Mouse (Mus musculus) limb, embryonic 13.5 days (tissue): ENCODE measurements around the gene Tet2. TPM values are rescaled to one million over a fixed set of nuclear protein-coding genes. Genes with fewer than 3 reads are reported as not detected.
A peak's percentile ranks its signal among the peaks of the same experiment; 100 is the strongest.

Experiments
- ATAC-seq: fragments of 200-750 bp; cut with Nextera tagmentation; 2 replicates; pipeline ENCODE4 v1.8.0; 2017; ENCODE audit warnings: low read depth, moderate number of reproducible peaks, moderate TSS enrichment; ENCODE audit not compliant: low FRiP score
- H3K27ac ChIP-seq: fragments of 300-500 bp; sonication (generic); 2 replicates; pipeline ENCODE4 v1.5.1; 2015; ENCODE audit warnings: inconsistent platforms, mild to moderate bottlenecking, moderate library complexity
- H3K27me3 ChIP-seq: fragments of 300-500 bp; sonication (generic); 2 replicates; pipeline ENCODE4 v1.6.1; 2015; ENCODE audit warnings: mild to moderate bottlenecking, inconsistent platforms
- H3K36me3 ChIP-seq: fragments of 300-500 bp; sonication (generic); 2 replicates; pipeline ENCODE4 v1.6.1; 2015; ENCODE audit warnings: inconsistent platforms, mild to moderate bottlenecking, moderate library complexity
- H3K4me1 ChIP-seq: fragments of 300-500 bp; sonication (generic); 2 replicates; pipeline ENCODE4 v1.6.1; 2015; ENCODE audit warnings: inconsistent platforms
- H3K4me2 ChIP-seq: fragments of 300-500 bp; sonication (generic); replicated peaks from 2 replicates; pipeline ENCODE4 v1.6.1; 2015; ENCODE audit warnings: inconsistent platforms, mild to moderate bottlenecking, moderate library complexity
- H3K4me3 ChIP-seq: fragments of 300-500 bp; sonication (generic); 2 replicates; pipeline ENCODE4 v1.5.1; 2015; ENCODE audit warnings: moderate library complexity, mild to moderate bottlenecking, inconsistent platforms
- H3K9ac ChIP-seq: fragments of 300-500 bp; sonication (generic); 2 replicates; pipeline ENCODE4 v1.6.1; 2015; ENCODE audit warnings: mild to moderate bottlenecking, inconsistent platforms
- H3K9me3 ChIP-seq: fragments of 300-500 bp; sonication (generic); 2 replicates; pipeline ENCODE4 v1.6.1; 2016; ENCODE audit warnings: inconsistent platforms
- WGBS: fragments of 180-500 bp; shearing (Covaris S2); methylation state at CpG from one replicate; pipeline ENCODE4 v1.1.7; 2015; 5-methylcytosine and 5-hydroxymethylcytosine counted together
- polyA plus RNA-seq: library from polyadenylated mRNA; unstranded; fragments of >200 nt; fragmentation: Nextera tagmentation; extraction: Ambion mirVana; gene quantifications from 2 replicates; pipeline ENCODE4 v1.2.1, GENCODE M21; 2015

Gene Tet2
- polyA plus RNA-seq, 1 experiment from 2014 or later, result 22.0 TPM

DNA sequence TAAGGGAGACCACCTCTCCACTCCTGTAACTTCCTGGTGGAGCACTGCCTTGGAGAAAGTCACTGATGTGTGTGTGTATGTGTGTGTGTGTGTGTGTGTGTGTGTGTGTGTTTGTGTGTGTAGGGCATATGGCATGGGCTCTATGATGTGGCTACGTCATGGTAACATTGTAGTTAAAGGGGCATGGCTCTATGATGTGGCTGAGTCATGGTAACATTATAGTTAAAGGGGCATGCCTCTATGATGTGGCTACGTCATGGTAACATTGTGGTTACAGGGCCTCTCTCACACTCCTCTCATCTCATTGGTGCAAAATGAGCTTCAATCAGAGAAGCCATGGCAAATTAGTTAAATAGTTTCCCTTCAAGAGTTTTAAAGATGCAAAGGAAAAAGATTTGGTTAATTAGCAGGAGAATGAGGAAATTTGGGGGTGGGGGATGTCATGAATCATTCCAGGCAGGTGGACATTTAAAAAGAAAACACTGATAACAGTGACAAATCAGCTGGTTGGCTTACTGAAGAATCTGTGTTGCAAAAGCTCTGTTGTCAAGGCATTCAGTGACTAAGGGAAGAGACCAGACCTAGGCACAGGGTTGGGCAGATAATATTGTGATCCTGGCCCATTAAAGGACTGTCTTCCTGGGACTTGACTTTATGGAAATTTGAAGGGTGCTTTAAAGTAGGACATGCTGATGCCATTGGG, 18.7 kb upstream of the Tet2 start:
- no peak for ATAC-seq
- WGBS, result 78% methylated on average over 2 of the region's 2 CpGs

DNA sequence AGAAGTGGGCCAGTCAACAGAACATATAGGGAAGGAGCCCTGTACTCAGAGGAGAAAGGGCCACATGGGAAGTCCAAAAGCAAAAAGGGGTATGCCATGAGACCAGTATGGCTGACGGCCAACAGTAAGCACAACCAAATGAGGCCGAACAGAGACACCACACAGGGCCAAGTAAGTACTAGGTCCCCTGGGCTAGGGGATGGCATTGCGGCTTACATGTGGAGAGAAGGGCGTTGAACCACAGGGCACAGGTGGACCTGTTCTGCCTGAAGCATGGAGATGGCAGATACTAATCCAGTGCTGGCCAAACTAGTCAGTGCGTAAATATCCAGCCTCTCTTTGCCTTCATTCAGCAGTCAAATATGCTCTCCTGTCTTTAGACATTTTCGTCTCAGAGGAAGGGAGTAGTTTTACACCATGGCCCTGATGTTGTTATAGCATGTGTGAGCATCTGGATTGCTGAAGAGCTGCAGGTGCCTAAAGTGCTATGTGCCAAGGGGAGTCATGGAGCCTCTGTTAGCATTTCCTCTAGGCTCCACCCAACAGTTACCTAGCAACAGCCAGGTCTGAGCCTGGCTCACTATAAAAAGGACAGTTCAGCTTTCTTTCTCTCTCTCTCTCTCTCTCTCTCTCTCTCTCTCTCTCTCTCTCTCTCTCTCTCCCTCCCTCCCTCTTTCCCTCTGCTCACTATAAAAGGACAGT, 14.6 kb upstream of the Tet2 start:
- H3K4me3 ChIP-seq, result no peak overlapping the region
- H3K9me3 ChIP-seq, result no peaks in the 10 kb centered on the region
- H3K4me1 ChIP-seq, result peaks cover 5% of the 10 kb centered on the region; the same call in 1 of the 2 replicates
- H3K27ac ChIP-seq, result no peak overlapping the region
- WGBS, result 85% methylated on average over 6 of the region's 6 CpGs
- H3K27me3 ChIP-seq, result no peaks in the 10 kb centered on the region
- peak; percentile 67; the same call in 1 of the 2 replicates for ATAC-seq
- no peak overlapping the region for H3K4me2 ChIP-seq
- no peaks in the 10 kb centered on the region for H3K36me3 ChIP-seq
- no peak overlapping the region for H3K9ac ChIP-seq

More for the DNA sequence above, 18.7 kb upstream of the Tet2 start:
- H3K4me1 ChIP-seq, result peaks cover 5% of the 10 kb centered on the region; the same call in 1 of the 2 replicates
- H3K27me3 ChIP-seq, result no peaks in the 10 kb centered on the region
- no peaks in the 10 kb centered on the region for H3K9me3 ChIP-seq
- no peak overlapping the region for H3K27ac ChIP-seq
- no peak overlapping the region for H3K9ac ChIP-seq
- H3K4me3 ChIP-seq, result no peak overlapping the region
- no peaks in the 10 kb centered on the region for H3K36me3 ChIP-seq
- H3K4me2 ChIP-seq, result no peak overlapping the region

DNA sequence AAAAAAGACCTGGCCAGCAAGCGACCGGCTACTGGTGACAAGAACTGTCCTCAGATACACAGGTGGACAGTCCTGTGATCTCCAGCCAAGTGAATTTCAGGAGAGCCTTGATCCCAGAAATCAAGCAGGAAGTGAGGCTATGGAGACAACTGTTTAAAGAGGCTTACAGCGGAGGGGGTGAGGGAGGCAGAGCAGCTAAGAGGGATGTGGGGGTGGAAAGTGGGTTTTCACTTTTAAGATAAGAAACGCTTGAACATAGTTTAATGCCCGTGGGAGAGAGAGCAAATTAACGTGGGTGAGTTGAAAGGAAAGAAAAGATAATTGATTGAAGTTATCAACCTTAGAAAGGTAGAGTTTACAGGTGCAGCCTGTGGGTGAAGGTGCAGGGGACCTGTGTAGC, 12.7 kb upstream of the Tet2 start:
- Histone ChIP-seq H3K9ac (no peak overlapping the region), H3K27ac (no peak overlapping the region), H3K27me3 (no peaks in the 10 kb centered on the region), H3K4me2 (no peak overlapping the region), H3K4me3 (no peak overlapping the region), H3K4me1 (peaks cover 5% of the 10 kb centered on the region; the same call in 1 of the 2 replicates), H3K36me3 (no peaks in the 10 kb centered on the region), H3K9me3 (no peaks in the 10 kb centered on the region)
- no peak for ATAC-seq
- 65% methylated on average over 6 of the region's 6 CpGs for WGBS

DNA sequence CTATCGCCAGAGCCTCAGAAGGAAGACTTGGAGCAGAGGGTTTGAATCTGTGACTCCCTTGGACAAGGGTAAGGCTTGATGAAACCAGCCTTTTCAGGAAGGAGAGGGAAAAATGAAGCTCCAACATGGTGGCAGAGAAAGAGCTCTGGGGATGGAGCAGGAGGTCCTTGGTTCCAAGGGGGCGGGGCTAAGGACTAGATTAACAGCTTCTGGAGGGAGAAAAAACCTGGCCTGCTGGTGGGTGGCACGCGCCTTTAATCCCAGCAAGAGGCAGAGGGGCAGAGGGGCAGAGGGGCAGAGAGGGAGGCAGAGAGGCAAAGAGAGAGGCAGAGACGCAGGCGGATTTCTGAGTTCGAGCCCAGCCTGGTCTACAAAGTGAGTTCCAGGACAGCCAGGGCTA, 12.2 kb upstream of the Tet2 start:
- Histone ChIP-seq H3K9me3 (no peaks in the 10 kb centered on the region), H3K27me3 (no peaks in the 10 kb centered on the region), H3K4me1 (peaks cover 5% of the 10 kb centered on the region; the same call in 1 of the 2 replicates), H3K27ac (no peak overlapping the region), H3K4me3 (no peak overlapping the region), H3K9ac (no peak overlapping the region), H3K4me2 (no peak overlapping the region), H3K36me3 (no peaks in the 10 kb centered on the region)
- 73% methylated on average over 7 of the region's 7 CpGs for WGBS
- no peak for ATAC-seq

DNA sequence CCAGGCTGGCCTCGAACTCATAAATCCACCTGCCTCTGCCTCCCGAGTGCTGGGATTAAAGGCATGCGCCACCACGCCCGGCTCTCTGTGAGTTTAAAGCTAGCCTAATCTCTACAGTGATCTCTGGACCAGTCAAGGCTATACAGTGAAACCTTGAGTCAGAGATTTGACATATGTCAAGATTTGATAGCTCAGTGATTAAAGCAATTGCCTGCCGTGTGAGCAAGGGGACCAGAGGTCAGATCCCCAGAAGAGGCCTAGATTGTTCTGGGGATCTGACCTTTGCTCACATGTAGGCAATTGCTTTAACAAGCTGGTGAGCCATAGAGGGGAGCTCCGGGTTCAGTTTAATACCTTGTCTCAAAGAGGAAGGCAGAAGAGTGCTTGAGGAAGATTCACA, 10.4 kb upstream of the Tet2 start:
- no peak overlapping the region for H3K9ac ChIP-seq
- H3K4me2 ChIP-seq, result no peak overlapping the region
- WGBS, result 77% methylated on average over 7 of the region's 7 CpGs
- no peaks in the 10 kb centered on the region for H3K36me3 ChIP-seq
- no peak overlapping the region for H3K4me3 ChIP-seq
- no peak overlapping the region for H3K27ac ChIP-seq
- H3K4me1 ChIP-seq, result peaks cover 5% of the 10 kb centered on the region; the same call in 1 of the 2 replicates
- no peaks in the 10 kb centered on the region for H3K9me3 ChIP-seq
- ATAC-seq, result no peak
- H3K27me3 ChIP-seq, result no peaks in the 10 kb centered on the region

DNA sequence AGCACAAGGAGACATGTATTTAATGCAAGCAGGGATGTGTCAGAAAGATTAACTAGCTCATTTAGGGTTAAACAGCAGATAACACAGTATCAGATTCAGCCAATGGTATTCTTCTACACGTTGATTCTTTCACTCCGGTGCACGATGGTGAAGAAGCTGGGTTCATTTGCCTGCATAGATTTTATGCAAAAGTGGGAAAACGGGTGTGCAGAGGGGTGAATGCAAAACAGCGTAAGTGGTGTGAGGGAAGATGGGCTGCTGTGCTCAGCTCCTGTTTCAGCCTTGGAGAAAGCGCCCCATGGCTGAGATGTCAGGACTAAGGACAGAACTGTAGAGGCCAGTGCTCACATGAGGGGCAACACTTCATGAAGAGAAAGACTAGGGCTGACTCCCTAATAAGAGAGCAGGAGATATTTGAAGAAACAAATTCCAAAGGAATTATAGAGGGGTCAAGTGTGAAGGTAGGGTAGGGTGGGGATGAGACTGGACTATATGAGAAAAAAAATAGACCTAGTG, 9.7 kb upstream of the Tet2 start:
- Histone ChIP-seq H3K9ac (no peak overlapping the region), H3K27ac (no peak overlapping the region), H3K27me3 (no peaks in the 10 kb centered on the region), H3K36me3 (no peaks in the 10 kb centered on the region), H3K4me1 (peaks cover 3% of the 10 kb centered on the region; the same call in 1 of the 2 replicates), H3K4me3 (no peak overlapping the region), H3K9me3 (no peaks in the 10 kb centered on the region), H3K4me2 (no peak overlapping the region)
- no peak for ATAC-seq
- 84% methylated on average over 6 of the region's 6 CpGs for WGBS

DNA sequence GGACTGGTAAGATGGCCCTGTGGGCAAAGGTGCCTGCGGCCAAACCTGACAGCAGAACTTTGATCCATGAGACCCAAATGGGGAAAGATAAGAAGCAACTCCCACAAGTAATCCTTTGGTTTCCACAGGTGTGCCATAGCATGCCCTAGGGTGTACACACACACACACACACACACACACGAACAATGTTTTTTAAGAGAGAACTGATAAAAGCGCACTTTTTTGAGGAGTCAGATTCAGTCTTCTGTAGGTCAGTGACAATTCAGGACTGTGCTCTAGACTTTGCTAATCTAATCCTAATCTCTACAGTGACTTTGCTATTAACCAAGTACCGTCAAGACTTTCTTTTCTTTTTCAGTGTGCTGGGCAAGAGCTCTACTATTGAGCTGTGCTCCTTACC, 9.2 kb upstream of the Tet2 start:
- Histone ChIP-seq H3K4me2 (no peak overlapping the region), H3K27ac (no peak overlapping the region), H3K9me3 (no peaks in the 10 kb centered on the region), H3K4me1 (no peaks in the 10 kb centered on the region), H3K4me3 (no peak overlapping the region), H3K36me3 (no peaks in the 10 kb centered on the region), H3K9ac (no peak overlapping the region), H3K27me3 (no peaks in the 10 kb centered on the region)
- WGBS, result 88% methylated on average over 4 of the region's 4 CpGs
- ATAC-seq, result no peak

DNA sequence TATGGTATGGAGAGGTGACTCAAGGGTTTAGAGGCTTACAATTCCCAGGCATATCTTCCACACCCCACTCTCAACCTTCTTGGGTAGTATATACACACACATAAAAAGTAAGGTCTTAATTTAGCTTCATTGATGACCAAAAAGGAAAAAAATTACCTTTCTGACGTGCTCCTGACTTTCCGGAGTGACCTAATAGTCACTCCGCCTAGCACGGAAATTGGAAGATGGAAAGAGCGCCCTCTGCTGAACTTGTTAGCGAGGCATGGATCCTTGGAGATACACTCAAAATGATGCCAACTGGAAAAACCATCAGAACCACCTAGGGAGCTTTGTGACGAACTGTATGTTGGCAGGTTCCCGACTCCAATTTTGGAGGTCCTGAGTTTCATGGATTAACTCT, 7.0 kb upstream of the Tet2 start:
- Histone ChIP-seq H3K36me3 (no peaks in the 10 kb centered on the region), H3K27ac (no peak overlapping the region), H3K4me1 (no peaks in the 10 kb centered on the region), H3K9ac (no peak overlapping the region), H3K9me3 (no peaks in the 10 kb centered on the region), H3K4me3 (no peak overlapping the region), H3K4me2 (no peak overlapping the region), H3K27me3 (no peaks in the 10 kb centered on the region)
- no peak for ATAC-seq
- WGBS, result 59% methylated on average over 8 of the region's 8 CpGs

DNA sequence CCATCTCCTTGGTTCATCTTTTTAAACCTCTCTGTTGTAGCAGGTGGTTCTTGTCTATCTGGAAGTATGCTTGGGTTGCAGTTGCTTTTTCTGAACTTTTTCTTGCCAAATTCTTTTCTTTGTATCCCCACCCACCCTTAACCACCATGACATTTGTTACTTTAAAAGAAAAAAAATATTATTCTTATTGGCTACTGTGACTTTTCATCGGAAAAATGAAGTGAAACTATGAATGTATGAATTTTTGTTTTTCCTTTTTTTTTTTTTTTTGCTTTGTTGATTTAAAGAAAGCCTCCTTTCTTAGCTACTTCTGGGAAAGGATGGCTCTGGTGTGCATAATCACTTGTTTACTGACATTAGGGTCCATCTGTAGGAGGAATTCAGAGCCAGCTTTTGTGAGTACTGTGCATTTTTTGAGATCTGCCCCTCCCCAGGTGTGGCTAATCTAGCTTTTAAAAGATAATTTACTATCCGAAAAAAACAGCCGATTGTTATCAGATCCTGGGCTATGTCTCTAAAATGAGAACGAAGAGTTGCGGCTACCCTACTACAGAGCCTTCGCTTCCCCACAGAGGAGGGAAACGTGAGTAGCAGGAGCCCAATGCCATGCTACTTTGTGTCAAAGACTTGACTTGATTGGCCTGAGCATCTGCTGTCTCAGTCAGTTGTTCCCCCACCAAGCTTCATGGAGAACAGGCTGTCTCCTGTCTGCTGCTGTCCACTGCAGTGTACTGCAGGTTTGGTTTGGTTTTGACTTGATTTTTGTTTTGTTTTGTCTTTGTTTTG, 4.6 kb upstream of the Tet2 start:
- no peaks in the 10 kb centered on the region for H3K36me3 ChIP-seq
- H3K9ac ChIP-seq, result no peak overlapping the region
- no peaks in the 10 kb centered on the region for H3K9me3 ChIP-seq
- WGBS, result 60% methylated on average over 7 of the region's 7 CpGs
- ATAC-seq, result peak; percentile 52; the same call in 1 of the 2 replicates
- peaks cover 3% of the 10 kb centered on the region; the same call in 1 of the 2 replicates for H3K4me1 ChIP-seq
- no peak overlapping the region for H3K4me2 ChIP-seq
- H3K4me3 ChIP-seq, result no peak overlapping the region
- no peak overlapping the region for H3K27ac ChIP-seq
- no peaks in the 10 kb centered on the region for H3K27me3 ChIP-seq

DNA sequence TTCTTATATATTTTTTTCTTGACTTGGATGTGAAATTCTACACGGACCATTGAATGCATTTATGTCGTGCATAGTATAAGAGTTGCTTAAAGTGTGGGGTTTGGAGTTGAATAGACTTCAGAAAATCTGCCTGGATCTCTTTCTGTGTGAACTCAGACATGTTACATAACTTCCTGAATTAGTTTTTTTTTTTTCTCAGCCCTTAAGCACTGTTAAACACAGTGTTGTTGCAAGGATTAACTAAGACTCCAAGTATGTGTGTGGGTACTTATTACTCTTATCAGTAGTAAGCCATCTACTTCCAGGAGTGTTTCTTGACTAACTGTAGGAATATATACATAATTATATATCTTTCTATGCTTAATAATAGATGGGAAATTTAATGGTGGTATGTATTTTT, 3.7 kb upstream of the Tet2 start:
- 74% methylated on average over 2 of the region's 2 CpGs for WGBS
- Histone ChIP-seq H3K9ac (no peak overlapping the region), H3K27ac (no peak overlapping the region), H3K4me1 (peaks cover 3% of the 10 kb centered on the region; the same call in 1 of the 2 replicates), H3K9me3 (no peaks in the 10 kb centered on the region), H3K4me2 (no peak overlapping the region), H3K27me3 (no peaks in the 10 kb centered on the region), H3K36me3 (no peaks in the 10 kb centered on the region), H3K4me3 (no peak overlapping the region)
- no peak for ATAC-seq

DNA sequence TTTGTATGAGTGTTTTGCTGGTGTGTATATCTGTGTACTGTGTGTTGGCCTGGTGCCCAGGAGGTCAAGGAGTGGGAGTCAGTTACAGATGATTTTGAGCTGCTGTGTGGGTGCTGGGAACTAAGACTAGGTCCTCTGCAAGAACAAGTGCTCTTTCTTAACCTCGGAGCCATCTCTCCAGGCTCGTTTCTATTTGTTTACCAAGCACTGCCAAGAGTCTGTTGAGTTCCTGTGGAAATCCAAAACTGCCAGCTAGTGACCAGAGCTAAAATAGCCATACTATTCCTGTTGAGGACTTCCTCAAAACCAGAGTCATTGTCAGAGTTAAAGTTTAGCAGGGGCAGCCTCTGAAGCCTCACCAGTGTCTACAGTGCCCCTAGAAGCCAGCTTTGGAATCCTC, 1.9 kb upstream of the Tet2 start:
- peaks cover 7% of the 10 kb centered on the region for H3K4me1 ChIP-seq
- no peak overlapping the region for H3K27ac ChIP-seq
- no peaks in the 10 kb centered on the region for H3K9me3 ChIP-seq
- H3K36me3 ChIP-seq, result no peaks in the 10 kb centered on the region
- no peak overlapping the region for H3K4me2 ChIP-seq
- no peak overlapping the region for H3K9ac ChIP-seq
- H3K4me3 ChIP-seq, result no peak overlapping the region
- H3K27me3 ChIP-seq, result no peaks in the 10 kb centered on the region
- ATAC-seq, result no peak
- 56% methylated on average over 2 of the region's 2 CpGs for WGBS

DNA sequence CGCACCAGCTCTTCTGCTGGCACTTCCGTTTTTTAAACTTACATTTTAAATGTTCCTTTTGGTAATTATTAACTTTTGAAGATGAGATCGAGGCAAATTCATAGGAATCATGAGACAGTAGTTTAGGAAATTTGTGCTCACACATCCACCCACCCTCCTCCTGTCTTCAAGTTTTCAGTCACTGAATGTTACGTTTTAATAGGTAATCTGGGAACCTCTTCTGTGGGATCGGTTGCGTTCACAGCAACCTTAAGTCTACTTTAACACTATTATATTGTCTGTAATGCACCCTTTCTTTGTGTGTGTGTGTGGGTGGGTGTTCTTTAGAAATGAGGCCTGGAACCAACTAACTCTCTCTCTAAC, 346 bp upstream of the Tet2 start:
- peaks cover 17% of the 10 kb centered on the region for H3K4me1 ChIP-seq
- H3K36me3 ChIP-seq, result no peaks in the 10 kb centered on the region
- H3K9me3 ChIP-seq, result no peaks in the 10 kb centered on the region
- H3K27me3 ChIP-seq, result no peaks in the 10 kb centered on the region
- H3K27ac ChIP-seq, result peak overlapping the region; percentile 94; the same call in 1 of the 2 replicates
- no peak for ATAC-seq
- H3K9ac ChIP-seq, result peak overlapping the region; percentile 85
- 11% methylated on average over 6 of the region's 6 CpGs for WGBS
- H3K4me3 ChIP-seq, result peak overlapping the region; percentile 78
- H3K4me2 ChIP-seq, result peak overlapping the region; percentile 74
